Mouse (Mus musculus) stomach, postnatal 0 days (tissue): ENCODE measurements around the gene Tmem132a.

ENCODE experiments used
- CTCF ChIP-seq: IDR thresholded peaks from 2 replicates; pipeline ENCODE4 v1.5.1; 2016; ENCODE audit warnings: antibody characterized with exemption, low read depth, mild to moderate bottlenecking, moderate library complexity
- EP300 ChIP-seq: optimal IDR thresholded peaks from 2 replicates; pipeline ENCODE3; 2016; ENCODE audit warnings: antibody characterized with exemption

- TF ChIP-seq CTCF (no peak), EP300 (no peak)
Observed at GRCm38 (mm10) chr19:10842914-10843313, 26.8 kb downstream of the Tmem132a start.
